Mouse (Mus musculus) A20 (cell line): ENCODE data around the gene Timm29.

Experiments used
- DNase-seq: peaks from one replicate; pipeline ENCODE4 v3.0.0-alpha.2; 2011; ENCODE audit warnings: low read depth, low spot score

Gene Timm29

GRCm38 (mm10) chr9:21592703-21593121, at the start of gene Timm29, which contains the start of gene Yipf2:
TSS of gene Timm29 (plus strand) at chr9:21592722.
TSS of gene Yipf2 (minus strand) at chr9:21592828.
- DNase-seq: peak; percentile 91

- DNase-seq: no peak
Measured at GRCm38 (mm10) chr9:21545351-21545915, 47.1 kb upstream of the Timm29 start.

GRCm38 (mm10) chr9:21545916-21546788, 46.4 kb upstream of the Timm29 start:
- peak; percentile 92 for DNase-seq

GRCm38 (mm10) chr9:21546789-21547074, 45.8 kb upstream of the Timm29 start, which contains the start of gene Carm1:
TSS of gene Carm1 (plus strand) at chr9:21546894.
- DNase-seq: no peak

- DNase-seq: peak; percentile 35
Measured at GRCm38 (mm10) chr9:21547075-21547941, 45.2 kb upstream of the Timm29 start.

- no peak for DNase-seq
Measured at GRCm38 (mm10) chr9:21551049-21551448, 41.5 kb upstream of the Timm29 start.

- DNase-seq: no peak
Measured at GRCm38 (mm10) chr9:21553607-21554273, 38.8 kb upstream of the Timm29 start.

- no peak for DNase-seq
Measured at GRCm38 (mm10) chr9:21555198-21555742, 37.3 kb upstream of the Timm29 start.

GRCm38 (mm10) chr9:21556996-21557395, 35.5 kb upstream of the Timm29 start:
- DNase-seq: no peak

GRCm38 (mm10) chr9:21557556-21557955, 35.0 kb upstream of the Timm29 start:
- DNase-seq: no peak

GRCm38 (mm10) chr9:21558366-21558765, 34.2 kb upstream of the Timm29 start:
- no peak for DNase-seq

GRCm38 (mm10) chr9:21559151-21559550, 33.4 kb upstream of the Timm29 start:
- no peak for DNase-seq

- DNase-seq: no peak
Measured at GRCm38 (mm10) chr9:21564420-21564819, 28.1 kb upstream of the Timm29 start.

GRCm38 (mm10) chr9:21565004-21565586, 27.4 kb upstream of the Timm29 start:
- no peak for DNase-seq

- DNase-seq: no peak
Measured at GRCm38 (mm10) chr9:21566538-21566937, 26.0 kb upstream of the Timm29 start.

- no peak for DNase-seq
Measured at GRCm38 (mm10) chr9:21567051-21567450, 25.5 kb upstream of the Timm29 start.

- no peak for DNase-seq
Measured at GRCm38 (mm10) chr9:21568657-21569255, 23.8 kb upstream of the Timm29 start.

- DNase-seq: no peak
Measured at GRCm38 (mm10) chr9:21574012-21574801, 18.3 kb upstream of the Timm29 start.

GRCm38 (mm10) chr9:21575253-21575652, 17.3 kb upstream of the Timm29 start:
- no peak for DNase-seq

- DNase-seq: no peak
Measured at GRCm38 (mm10) chr9:21576286-21576685, 16.2 kb upstream of the Timm29 start.
